Mouse (Mus musculus): ENCODE results near the gene Zc3h18. TPM values are rescaled to one million over a fixed set of nuclear protein-coding genes. Genes with fewer than 3 reads are reported as not detected.

Gene Zc3h18
- polyA plus RNA-seq, 1 experiment from 2014 or later: 19.0 TPM

DNA sequence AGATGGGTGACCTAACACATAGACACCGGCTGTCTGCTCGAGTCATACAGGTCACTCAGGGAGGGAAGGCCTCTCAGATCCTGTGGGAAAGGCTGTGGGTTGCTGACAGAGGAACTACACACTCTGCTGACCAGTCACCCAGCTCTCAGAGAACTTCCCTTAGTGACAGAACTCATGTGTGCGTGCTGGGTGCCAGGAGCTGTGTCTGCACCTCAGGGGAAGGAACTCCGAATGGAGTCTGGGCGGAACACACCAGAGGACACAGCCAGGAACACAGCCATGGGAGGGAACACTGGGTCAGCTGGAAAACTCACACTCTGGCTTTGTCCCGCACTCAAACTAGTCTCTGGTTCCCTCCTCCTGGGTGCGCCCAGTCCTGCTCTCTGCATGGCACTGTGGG, 31.3 kb downstream of the Zc3h18 start:
- WGBS (ENCODE audit: insufficient replicate concordance): 93% methylated on average over 7 of the region's 7 CpGs
- no peak overlapping the region for H3K4me3 ChIP-seq (ENCODE audit: low read depth, low read length)
- no peak overlapping the region for H3K27ac ChIP-seq (ENCODE audit: low read length)
- H3K9me3 ChIP-seq (replicated peaks; ENCODE audit: control insufficient read depth, low read length): no peaks in the 10 kb centered on the region
- H3K4me1 ChIP-seq (ENCODE audit: control insufficient read depth, low read depth, low read length): peaks cover 10% of the 10 kb centered on the region
- no peak overlapping the region for H3K4me2 ChIP-seq (ENCODE audit: low read depth, low read length)
- no peak overlapping the region for H3K9ac ChIP-seq (ENCODE audit: low read depth, low read length)
- no peaks in the 10 kb centered on the region for H3K27me3 ChIP-seq (ENCODE audit: control insufficient read depth, insufficient read depth, low read depth, low read length)
- H3K36me3 ChIP-seq (ENCODE audit: control insufficient read depth, insufficient read depth): peaks cover 69% of the 10 kb centered on the region
- ATAC-seq (ENCODE audit: low read depth): 0 out of 2 replicates have a peak, but pooled peaks have one; percentile 6

GRCm38 (mm10) chr8:122414311-122414710, 37.9 kb downstream of the Zc3h18 start:
- Histone ChIP-seq H3K4me1 (ENCODE audit: control insufficient read depth, low read depth, low read length) (no peaks in the 10 kb centered on the region), H3K9me3 (replicated peaks; ENCODE audit: control insufficient read depth, low read length) (no peaks in the 10 kb centered on the region), H3K4me2 (ENCODE audit: low read depth, low read length) (no peak overlapping the region), H3K27me3 (ENCODE audit: control insufficient read depth, insufficient read depth, low read depth, low read length) (no peaks in the 10 kb centered on the region), H3K36me3 (ENCODE audit: control insufficient read depth, insufficient read depth) (peaks cover 61% of the 10 kb centered on the region), H3K27ac (ENCODE audit: low read length) (no peak overlapping the region), H3K4me3 (ENCODE audit: low read depth, low read length) (no peak overlapping the region), H3K9ac (ENCODE audit: low read depth, low read length) (no peak overlapping the region)
- no peak for ATAC-seq (ENCODE audit: low read depth)
- WGBS (ENCODE audit: insufficient replicate concordance): 78% methylated on average over 9 of the region's 9 CpGs

DNA sequence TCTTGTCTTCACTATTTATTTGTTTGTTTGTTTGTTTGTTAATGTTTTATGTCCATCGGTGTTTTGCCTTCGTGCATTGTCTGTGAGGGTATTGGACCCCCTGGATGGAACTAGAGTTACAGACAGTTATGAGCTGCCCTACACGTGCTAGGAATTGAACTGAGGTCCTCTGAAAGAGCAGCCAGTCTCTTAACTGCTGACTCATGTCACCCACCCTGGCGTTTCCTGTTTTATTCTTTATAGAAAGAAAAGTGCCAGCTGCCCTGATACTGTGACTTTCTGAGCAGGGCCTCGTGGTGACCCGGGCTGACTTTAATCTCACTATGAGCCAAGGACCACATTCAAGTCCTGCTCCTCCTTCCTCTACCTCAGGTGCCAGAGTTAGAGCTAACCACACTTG, 39.1 kb downstream of the Zc3h18 start:
- Histone ChIP-seq H3K27me3 (ENCODE audit: control insufficient read depth, insufficient read depth, low read depth, low read length) (no peaks in the 10 kb centered on the region), H3K4me3 (ENCODE audit: low read depth, low read length) (no peak overlapping the region), H3K4me1 (ENCODE audit: control insufficient read depth, low read depth, low read length) (no peaks in the 10 kb centered on the region), H3K27ac (ENCODE audit: low read length) (no peak overlapping the region), H3K9ac (ENCODE audit: low read depth, low read length) (no peak overlapping the region), H3K36me3 (ENCODE audit: control insufficient read depth, insufficient read depth) (peaks cover 49% of the 10 kb centered on the region), H3K9me3 (replicated peaks; ENCODE audit: control insufficient read depth, low read length) (no peaks in the 10 kb centered on the region), H3K4me2 (ENCODE audit: low read depth, low read length) (no peak overlapping the region)
- no peak for ATAC-seq (ENCODE audit: low read depth)
- 46% methylated on average over 6 of the region's 6 CpGs for WGBS (ENCODE audit: insufficient replicate concordance)

DNA sequence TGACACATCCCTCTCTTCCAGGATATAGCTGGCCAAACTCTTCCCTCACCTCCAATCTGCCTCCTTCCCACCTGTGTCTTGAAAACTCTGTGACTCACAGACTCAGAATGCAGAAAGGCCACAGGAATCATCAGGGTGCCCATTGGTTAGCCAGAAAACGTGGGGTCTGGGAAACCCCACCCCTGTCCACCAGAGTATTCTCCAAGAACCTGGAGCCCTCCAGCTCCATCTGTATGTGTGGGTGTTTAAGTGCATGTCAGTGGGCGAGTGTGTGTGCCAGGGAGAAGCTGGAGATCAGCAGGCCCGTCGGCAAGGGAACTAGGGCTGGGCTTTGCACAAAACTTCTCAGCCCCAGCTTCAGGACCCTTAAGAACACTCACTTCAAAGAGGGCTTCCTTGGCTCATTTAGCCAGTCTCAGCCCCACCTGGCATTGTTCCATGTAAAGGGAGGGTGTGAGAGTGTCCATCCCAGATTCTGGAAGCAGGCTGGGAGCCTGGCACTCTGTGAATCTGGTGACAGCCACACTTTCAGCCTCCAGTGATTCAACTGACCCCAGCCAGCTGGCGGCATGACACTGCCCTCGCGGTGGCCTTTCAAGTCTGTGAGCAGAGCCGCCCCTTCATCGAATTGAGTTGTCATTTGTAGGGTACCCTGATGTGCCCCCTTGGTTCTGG, 43.6 kb downstream of the Zc3h18 start:
- Histone ChIP-seq H3K4me2 (ENCODE audit: low read depth, low read length) (no peak overlapping the region), H3K36me3 (ENCODE audit: control insufficient read depth, insufficient read depth) (peaks cover 18% of the 10 kb centered on the region), H3K9ac (ENCODE audit: low read depth, low read length) (no peak overlapping the region), H3K4me1 (ENCODE audit: control insufficient read depth, low read depth, low read length) (no peaks in the 10 kb centered on the region), H3K27me3 (ENCODE audit: control insufficient read depth, insufficient read depth, low read depth, low read length) (no peaks in the 10 kb centered on the region), H3K27ac (ENCODE audit: low read length) (no peak overlapping the region), H3K4me3 (ENCODE audit: low read depth, low read length) (no peak overlapping the region), H3K9me3 (replicated peaks; ENCODE audit: control insufficient read depth, low read length) (no peaks in the 10 kb centered on the region)
- no peak for ATAC-seq (ENCODE audit: low read depth)
- WGBS (ENCODE audit: insufficient replicate concordance): 65% methylated on average over 9 of the region's 9 CpGs

GRCm38 (mm10) chr8:122421376-122422070, 45.1 kb downstream of the Zc3h18 start, which contains the start of gene Il17c:
Gene Il17c (plus strand): TSS chr8:122422020.
- Histone ChIP-seq H3K4me1 (ENCODE audit: control insufficient read depth, low read depth, low read length) (no peaks in the 10 kb centered on the region), H3K9me3 (replicated peaks; ENCODE audit: control insufficient read depth, low read length) (no peaks in the 10 kb centered on the region), H3K9ac (ENCODE audit: low read depth, low read length) (no peak within 1 kb of the TSS), H3K27ac (ENCODE audit: low read length) (no peak within 1 kb of the TSS), H3K27me3 (ENCODE audit: control insufficient read depth, insufficient read depth, low read depth, low read length) (no peaks in the 10 kb centered on the region), H3K36me3 (ENCODE audit: control insufficient read depth, insufficient read depth) (peaks cover 10% of the 10 kb centered on the region), H3K4me3 (ENCODE audit: low read depth, low read length) (no peak within 1 kb of the TSS), H3K4me2 (ENCODE audit: low read depth, low read length) (no peak within 1 kb of the TSS)
- no peak for ATAC-seq (ENCODE audit: low read depth)
- 69% methylated on average over 14 of the region's 14 CpGs for WGBS (ENCODE audit: insufficient replicate concordance)

- Histone ChIP-seq H3K9ac (ENCODE audit: low read depth, low read length) (no peak overlapping the region), H3K36me3 (ENCODE audit: control insufficient read depth, insufficient read depth) (0 out of 2 replicates have a peak, but pooled peaks cover 2% of the 10 kb centered on the region), H3K27ac (ENCODE audit: low read length) (no peak overlapping the region), H3K4me1 (ENCODE audit: control insufficient read depth, low read depth, low read length) (no peaks in the 10 kb centered on the region), H3K27me3 (ENCODE audit: control insufficient read depth, insufficient read depth, low read depth, low read length) (no peaks in the 10 kb centered on the region), H3K4me2 (ENCODE audit: low read depth, low read length) (no peak overlapping the region), H3K4me3 (ENCODE audit: low read depth, low read length) (no peak overlapping the region), H3K9me3 (replicated peaks; ENCODE audit: control insufficient read depth, low read length) (no peaks in the 10 kb centered on the region)
- WGBS (ENCODE audit: insufficient replicate concordance): 87% methylated on average over 24 of the region's 24 CpGs
- no peak for ATAC-seq (ENCODE audit: low read depth)
These were observed 46.8 kb downstream of the Zc3h18 start for GRCm38 (mm10) chr8:122423217-122423616.

GRCm38 (mm10) chr8:122423659-122424058, 47.2 kb downstream of the Zc3h18 start:
- H3K4me1 ChIP-seq (ENCODE audit: control insufficient read depth, low read depth, low read length): no peaks in the 10 kb centered on the region
- no peaks in the 10 kb centered on the region for H3K9me3 ChIP-seq (replicated peaks; ENCODE audit: control insufficient read depth, low read length)
- H3K4me2 ChIP-seq (ENCODE audit: low read depth, low read length): no peak overlapping the region
- no peak for ATAC-seq (ENCODE audit: low read depth)
- 64% methylated on average over 5 of the region's 5 CpGs for WGBS (ENCODE audit: insufficient replicate concordance)
- no peak overlapping the region for H3K9ac ChIP-seq (ENCODE audit: low read depth, low read length)
- no peak overlapping the region for H3K27ac ChIP-seq (ENCODE audit: low read length)
- H3K27me3 ChIP-seq (ENCODE audit: control insufficient read depth, insufficient read depth, low read depth, low read length): no peaks in the 10 kb centered on the region
- no peak overlapping the region for H3K4me3 ChIP-seq (ENCODE audit: low read depth, low read length)
- H3K36me3 ChIP-seq (ENCODE audit: control insufficient read depth, insufficient read depth): no peaks in the 10 kb centered on the region

- no peaks in the 10 kb centered on the region for H3K36me3 ChIP-seq (ENCODE audit: control insufficient read depth, insufficient read depth)
- H3K9me3 ChIP-seq (replicated peaks; ENCODE audit: control insufficient read depth, low read length): no peaks in the 10 kb centered on the region
- ATAC-seq (ENCODE audit: low read depth): no peak; the same call in 1 of the 2 replicates
- no peak overlapping the region for H3K4me3 ChIP-seq (ENCODE audit: low read depth, low read length)
- no peaks in the 10 kb centered on the region for H3K27me3 ChIP-seq (ENCODE audit: control insufficient read depth, insufficient read depth, low read depth, low read length)
- 49% methylated on average over 9 of the region's 9 CpGs for WGBS (ENCODE audit: insufficient replicate concordance)
- no peak overlapping the region for H3K9ac ChIP-seq (ENCODE audit: low read depth, low read length)
- peaks cover 4% of the 10 kb centered on the region for H3K4me1 ChIP-seq (ENCODE audit: control insufficient read depth, low read depth, low read length)
- no peak overlapping the region for H3K27ac ChIP-seq (ENCODE audit: low read length)
- H3K4me2 ChIP-seq (ENCODE audit: low read depth, low read length): no peak overlapping the region
These were observed 49.7 kb downstream of the Zc3h18 start for GRCm38 (mm10) chr8:122426145-122426544.

DNA sequence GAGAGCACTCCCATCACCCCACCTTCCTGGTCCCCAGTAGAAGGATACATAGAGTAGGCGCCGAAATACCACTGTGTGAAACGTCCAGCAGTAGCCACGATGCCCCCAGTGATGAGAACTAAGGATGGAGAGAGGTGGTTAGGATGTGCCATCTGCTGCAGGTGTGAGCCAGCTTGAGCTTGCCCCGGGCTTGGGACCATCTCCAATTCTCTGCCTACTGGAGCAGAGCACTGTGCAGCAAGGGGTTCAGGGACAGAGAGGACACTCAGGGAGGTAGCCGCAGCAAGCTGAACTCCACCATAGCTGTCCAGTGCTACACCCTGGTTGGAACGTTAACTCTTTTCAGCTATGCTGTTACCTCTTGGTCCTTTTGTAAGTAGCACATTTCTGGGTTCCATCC, 51.2 kb downstream of the Zc3h18 start:
- H3K27ac ChIP-seq (ENCODE audit: low read length): no peak overlapping the region
- ATAC-seq (ENCODE audit: low read depth): no peak
- 75% methylated on average over 7 of the region's 7 CpGs for WGBS (ENCODE audit: insufficient replicate concordance)

More for the DNA sequence above, 51.2 kb downstream of the Zc3h18 start:
- no peak overlapping the region for H3K4me2 ChIP-seq (ENCODE audit: low read depth, low read length)
- no peak overlapping the region for H3K4me3 ChIP-seq (ENCODE audit: low read depth, low read length)
- no peaks in the 10 kb centered on the region for H3K9me3 ChIP-seq (replicated peaks; ENCODE audit: control insufficient read depth, low read length)
- H3K4me1 ChIP-seq (ENCODE audit: control insufficient read depth, low read depth, low read length): peaks cover 11% of the 10 kb centered on the region
- H3K9ac ChIP-seq (ENCODE audit: low read depth, low read length): no peak overlapping the region
- peaks cover 4% of the 10 kb centered on the region; the same call in 1 of the 2 replicates for H3K27me3 ChIP-seq (ENCODE audit: control insufficient read depth, insufficient read depth, low read depth, low read length)
- H3K36me3 ChIP-seq (ENCODE audit: control insufficient read depth, insufficient read depth): no peaks in the 10 kb centered on the region

Data from liver, embryonic 16.5 days (tissue).